Mouse (Mus musculus) T-helper 17 cell (primary cell): ENCODE results near the gene Hist3h2ba.

Experiments used
- in situ Hi-C, 2 experiments: fragments of 300-600 bp; cut with MboI, MseI; formaldehyde crosslinking; loops; 1 replicate in 1 of 2; 2 replicates in 1 of 2; pipeline ENCODE4 v1.15.1; 2025; ENCODE audit warnings: high pct_unique_total_duplicates in 2 of 2

The Hist3h2ba gene

GRCm38 (mm10) chr11:58982471-58983097 is 33.9 kb downstream of the Hist3h2ba start:
- in situ Hi-C loops = no loop called here

GRCm38 (mm10) chr11:58983691-58984341 is 35.1 kb downstream of the Hist3h2ba start:
- in situ Hi-C loops = no loop called here

GRCm38 (mm10) chr11:58984657-58985056 is 35.9 kb downstream of the Hist3h2ba start:
- in situ Hi-C loops = no loop called here

- in situ Hi-C loops = no loop called here
Measured at GRCm38 (mm10) chr11:58985299-58985917, 36.7 kb downstream of the Hist3h2ba start.

- in situ Hi-C loops = no loop called here
Measured at GRCm38 (mm10) chr11:58989166-58989565, 40.4 kb downstream of the Hist3h2ba start.

GRCm38 (mm10) chr11:58990141-58990540 is 41.4 kb downstream of the Hist3h2ba start:
- in situ Hi-C loops = no loop called here

GRCm38 (mm10) chr11:58990794-58991193 is 42.1 kb downstream of the Hist3h2ba start:
- in situ Hi-C loops = no loop called here

GRCm38 (mm10) chr11:58991911-58992310 is 43.2 kb downstream of the Hist3h2ba start:
- in situ Hi-C loops = no loop called here

- in situ Hi-C loops = no loop called here
Measured at GRCm38 (mm10) chr11:58993091-58993670, 44.5 kb downstream of the Hist3h2ba start.

- in situ Hi-C loops = no loop called here
Measured at GRCm38 (mm10) chr11:58994337-58994826, 45.7 kb downstream of the Hist3h2ba start.

- in situ Hi-C loops = no loop called here
Measured at GRCm38 (mm10) chr11:58995061-58995806, 46.5 kb downstream of the Hist3h2ba start.

- in situ Hi-C loops = no loop called here
Measured at GRCm38 (mm10) chr11:58995807-58996370, 47.2 kb downstream of the Hist3h2ba start.

- in situ Hi-C loops = no loop called here
Measured at GRCm38 (mm10) chr11:58997541-58997940, 48.8 kb downstream of the Hist3h2ba start.
